Mouse (Mus musculus): Measurements from ENCODE around the gene Dennd2a. TPM values are rescaled to one million over a fixed set of nuclear protein-coding genes. Genes with fewer than 3 reads are reported as not detected.

The Dennd2a gene
- polyA plus RNA-seq, 1 experiment from 2014 or later, result 4.7 TPM

DNA sequence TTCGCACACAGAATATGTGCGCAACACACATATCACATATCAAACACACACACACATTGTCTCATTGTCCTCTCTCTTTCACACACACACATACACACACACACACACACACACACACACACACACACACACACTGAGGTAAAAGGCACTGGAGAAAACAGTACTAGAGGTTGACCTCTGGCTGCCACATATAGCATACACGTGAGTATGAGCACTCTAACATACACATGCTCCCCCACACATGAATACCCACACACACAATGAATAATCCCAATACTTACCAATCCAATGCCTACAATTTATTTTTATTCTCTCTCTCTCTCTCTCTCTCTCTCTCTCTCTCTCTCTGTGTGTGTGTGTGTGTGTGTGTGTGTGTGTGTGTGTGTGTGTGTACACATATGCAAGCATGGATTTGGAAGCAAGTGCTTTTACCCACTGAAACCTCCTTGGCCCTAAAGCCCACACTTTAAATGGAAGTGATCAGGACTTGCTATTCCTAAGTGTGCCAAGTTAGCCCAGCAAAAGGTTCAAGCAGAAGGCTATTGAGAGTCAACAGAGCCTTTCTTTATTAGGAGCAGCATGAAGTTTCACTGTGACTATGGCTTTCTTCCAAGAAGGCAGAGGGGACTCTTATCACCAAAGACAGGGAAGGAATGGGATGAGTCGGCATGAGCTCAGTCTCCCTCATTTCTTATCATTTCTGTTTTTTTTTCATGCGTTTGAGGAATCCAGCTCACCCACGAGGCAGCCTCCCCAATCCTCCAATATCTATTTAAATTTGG is 128.5 kb downstream of the Dennd2a start:
- no peaks in the 10 kb centered on the region for H3K36me3 ChIP-seq (ENCODE audit: control insufficient read depth, insufficient read depth, low read length)
- H3K4me2 ChIP-seq (replicated peaks; ENCODE audit: low read depth), result no peak overlapping the region
- H3K9ac ChIP-seq (ENCODE audit: low read length), result no peak overlapping the region
- H3K4me3 ChIP-seq (ENCODE audit: low read depth, low read length), result no peak overlapping the region
- ATAC-seq (ENCODE audit: low FRiP score, low TSS enrichment) (no peak), DNase-seq (ENCODE audit: low spot score) (no peak)
- WGBS, result 72% methylated on average over 6 of the region's 6 CpGs
- no peaks in the 10 kb centered on the region for H3K27me3 ChIP-seq (ENCODE audit: control insufficient read depth, insufficient read depth, low read length)
- no peaks in the 10 kb centered on the region for H3K4me1 ChIP-seq (replicated peaks; ENCODE audit: control insufficient read depth, insufficient read depth)
- TF ChIP-seq CTCF (IDR thresholded peaks at IDR 0.05; ENCODE audit: low read depth) (no peak), EP300 (optimal IDR thresholded peaks at IDR 0.05) (no peak)
- no peak overlapping the region for H3K27ac ChIP-seq (replicated peaks)
- H3K9me3 ChIP-seq (ENCODE audit: control insufficient read depth, low read length), result no peaks in the 10 kb centered on the region

DNA sequence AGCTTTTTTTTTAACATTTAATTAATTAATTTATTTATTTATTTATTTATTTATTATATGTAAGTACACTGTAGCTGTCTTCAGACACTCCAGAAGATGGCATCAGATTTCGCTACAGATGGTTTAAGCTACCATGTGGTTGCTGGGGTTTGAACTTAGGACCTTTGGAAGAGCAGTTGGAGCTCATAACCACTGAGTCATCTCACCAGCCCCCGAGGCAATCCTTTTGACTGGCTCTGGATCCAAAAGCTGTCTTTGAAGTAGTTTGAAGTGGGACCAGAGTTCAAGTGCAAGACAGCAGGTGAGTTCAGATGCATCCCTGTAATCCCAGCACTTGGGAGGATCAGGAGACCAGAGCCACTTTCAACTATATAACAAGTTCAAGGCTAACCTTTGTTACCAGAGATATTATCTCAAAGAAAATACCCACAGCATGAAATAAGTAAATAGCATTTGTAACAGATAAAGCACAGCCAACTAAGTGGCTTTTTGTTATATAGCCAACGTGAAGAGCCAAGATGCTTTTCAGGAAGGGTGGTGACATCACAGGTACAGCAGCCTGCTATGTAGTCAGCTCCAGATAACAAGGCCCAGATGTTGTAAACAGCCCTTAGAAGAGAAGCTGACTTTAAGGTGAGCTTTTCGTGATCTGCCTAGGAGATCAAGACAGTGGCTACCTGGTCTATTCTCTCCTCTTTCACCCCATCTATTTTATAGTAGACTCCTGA is 130.2 kb downstream of the Dennd2a start:
- H3K4me3 ChIP-seq (ENCODE audit: low read depth, low read length), result no peak overlapping the region
- H3K36me3 ChIP-seq (ENCODE audit: control insufficient read depth, insufficient read depth, low read length), result no peaks in the 10 kb centered on the region
- H3K4me1 ChIP-seq (replicated peaks; ENCODE audit: control insufficient read depth, insufficient read depth), result no peaks in the 10 kb centered on the region
- H3K9ac ChIP-seq (ENCODE audit: low read length), result no peak overlapping the region
- DNase-seq (ENCODE audit: low spot score) (no peak), ATAC-seq (ENCODE audit: low FRiP score, low TSS enrichment) (no peak)
- H3K4me2 ChIP-seq (replicated peaks; ENCODE audit: low read depth), result no peak overlapping the region
- H3K9me3 ChIP-seq (ENCODE audit: control insufficient read depth, low read length), result no peaks in the 10 kb centered on the region
- TF ChIP-seq CTCF (IDR thresholded peaks at IDR 0.05; ENCODE audit: low read depth), result no peak
- TF ChIP-seq EP300 (optimal IDR thresholded peaks at IDR 0.05), result no peak
- H3K27me3 ChIP-seq (ENCODE audit: control insufficient read depth, insufficient read depth, low read length), result no peaks in the 10 kb centered on the region
- WGBS, result 73% methylated on average over 4 of the region's 4 CpGs
- no peak overlapping the region for H3K27ac ChIP-seq (replicated peaks)

DNA sequence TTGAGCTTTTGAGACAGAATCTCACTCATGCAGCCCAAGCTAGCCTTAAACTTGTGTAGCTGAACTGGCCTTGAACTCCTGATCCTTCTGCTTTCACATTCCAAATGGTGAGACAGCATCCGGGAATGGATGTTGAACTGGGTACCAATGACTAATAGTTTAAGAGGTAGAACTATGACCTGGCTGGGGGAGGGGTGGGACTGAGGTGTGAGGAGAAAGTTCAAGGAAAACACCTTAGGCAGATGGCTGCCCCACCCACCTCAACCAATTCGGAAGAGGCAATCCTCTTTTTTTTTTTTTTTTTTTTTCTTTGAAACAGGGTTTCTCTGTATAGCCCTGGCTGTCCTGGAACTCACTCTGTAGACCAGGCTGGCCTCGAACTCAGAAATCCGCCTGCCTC is 130.9 kb downstream of the Dennd2a start:
- no peak for DNase-seq (ENCODE audit: low spot score)
- no peak for TF ChIP-seq CTCF (IDR thresholded peaks at IDR 0.05; ENCODE audit: low read depth)
- TF ChIP-seq EP300 (optimal IDR thresholded peaks at IDR 0.05), result no peak
- no peaks in the 10 kb centered on the region for H3K36me3 ChIP-seq (ENCODE audit: control insufficient read depth, insufficient read depth, low read length)
- H3K4me3 ChIP-seq (ENCODE audit: low read depth, low read length), result no peak overlapping the region
- WGBS, result 87% methylated on average over 4 of the region's 4 CpGs
- no peak overlapping the region for H3K9ac ChIP-seq (ENCODE audit: low read length)
- ATAC-seq (ENCODE audit: low FRiP score, low TSS enrichment), result no peak
- no peaks in the 10 kb centered on the region for H3K27me3 ChIP-seq (ENCODE audit: control insufficient read depth, insufficient read depth, low read length)
- H3K9me3 ChIP-seq (ENCODE audit: control insufficient read depth, low read length), result no peaks in the 10 kb centered on the region
- H3K4me2 ChIP-seq (replicated peaks; ENCODE audit: low read depth), result no peak overlapping the region
- H3K27ac ChIP-seq (replicated peaks), result no peak overlapping the region
- H3K4me1 ChIP-seq (replicated peaks; ENCODE audit: control insufficient read depth, insufficient read depth), result no peaks in the 10 kb centered on the region

DNA sequence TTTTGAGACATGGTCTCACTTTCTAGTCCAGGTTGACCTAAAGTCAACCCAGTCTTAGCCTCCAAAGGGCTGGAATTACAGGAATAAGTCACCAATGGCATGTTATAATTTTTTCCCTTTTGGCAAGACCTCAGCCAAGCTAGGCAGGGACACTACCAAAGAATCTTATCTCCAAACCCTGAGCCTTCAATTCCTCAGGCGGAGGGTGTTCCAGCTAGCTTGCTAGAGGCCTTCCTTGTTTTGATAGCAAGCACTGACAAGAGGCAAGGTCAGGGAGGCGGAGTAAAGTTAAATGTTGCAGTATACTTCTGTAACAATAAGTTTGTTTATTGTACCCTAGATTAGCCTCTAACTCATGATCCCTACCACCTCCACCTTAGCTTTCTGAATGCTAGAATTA is 132.5 kb downstream of the Dennd2a start:
- TF ChIP-seq EP300 (optimal IDR thresholded peaks at IDR 0.05) (no peak), CTCF (IDR thresholded peaks at IDR 0.05; ENCODE audit: low read depth) (no peak)
- H3K4me3 ChIP-seq (ENCODE audit: low read depth, low read length), result no peak overlapping the region
- no peaks in the 10 kb centered on the region for H3K4me1 ChIP-seq (replicated peaks; ENCODE audit: control insufficient read depth, insufficient read depth)
- H3K4me2 ChIP-seq (replicated peaks; ENCODE audit: low read depth), result no peak overlapping the region
- WGBS, result 78% methylated on average over 2 of the region's 2 CpGs
- no peaks in the 10 kb centered on the region for H3K36me3 ChIP-seq (ENCODE audit: control insufficient read depth, insufficient read depth, low read length)
- H3K9ac ChIP-seq (ENCODE audit: low read length), result no peak overlapping the region
- no peak overlapping the region for H3K27ac ChIP-seq (replicated peaks)
- DNase-seq (ENCODE audit: low spot score) (no peak), ATAC-seq (ENCODE audit: low FRiP score, low TSS enrichment) (no peak)
- H3K27me3 ChIP-seq (ENCODE audit: control insufficient read depth, insufficient read depth, low read length), result no peaks in the 10 kb centered on the region
- H3K9me3 ChIP-seq (ENCODE audit: control insufficient read depth, low read length), result no peaks in the 10 kb centered on the region

DNA sequence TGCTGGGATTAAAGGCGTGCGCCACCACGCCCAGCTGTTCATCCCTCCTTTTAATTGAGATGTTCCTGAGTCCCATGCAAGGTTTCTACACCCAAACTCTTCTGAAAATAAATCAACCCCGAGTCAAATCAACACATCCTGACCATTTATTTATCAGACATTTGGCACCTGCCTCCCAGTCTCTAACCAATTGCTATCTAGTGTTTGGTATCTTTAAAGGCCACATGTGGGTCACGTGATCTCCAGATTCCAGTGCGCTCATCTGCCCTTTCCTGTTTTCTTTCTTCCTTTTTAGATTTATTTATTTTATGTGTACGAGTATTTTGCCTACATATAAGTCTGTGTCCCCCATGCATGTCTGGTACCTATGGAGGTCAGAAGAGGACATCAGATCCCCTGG is 134.0 kb downstream of the Dennd2a start:
- 88% methylated on average over 7 of the region's 7 CpGs for WGBS
- Histone ChIP-seq H3K27ac (replicated peaks) (no peak overlapping the region), H3K27me3 (ENCODE audit: control insufficient read depth, insufficient read depth, low read length) (no peaks in the 10 kb centered on the region), H3K9me3 (ENCODE audit: control insufficient read depth, low read length) (no peaks in the 10 kb centered on the region), H3K36me3 (ENCODE audit: control insufficient read depth, insufficient read depth, low read length) (no peaks in the 10 kb centered on the region), H3K4me2 (replicated peaks; ENCODE audit: low read depth) (no peak overlapping the region), H3K4me3 (ENCODE audit: low read depth, low read length) (no peak overlapping the region), H3K4me1 (replicated peaks; ENCODE audit: control insufficient read depth, insufficient read depth) (no peaks in the 10 kb centered on the region), H3K9ac (ENCODE audit: low read length) (no peak overlapping the region)
- no peak for DNase-seq (ENCODE audit: low spot score)
- no peak for TF ChIP-seq EP300 (optimal IDR thresholded peaks at IDR 0.05)
- TF ChIP-seq CTCF (IDR thresholded peaks at IDR 0.05; ENCODE audit: low read depth), result no peak
- ATAC-seq (ENCODE audit: low FRiP score, low TSS enrichment), result no peak

DNA sequence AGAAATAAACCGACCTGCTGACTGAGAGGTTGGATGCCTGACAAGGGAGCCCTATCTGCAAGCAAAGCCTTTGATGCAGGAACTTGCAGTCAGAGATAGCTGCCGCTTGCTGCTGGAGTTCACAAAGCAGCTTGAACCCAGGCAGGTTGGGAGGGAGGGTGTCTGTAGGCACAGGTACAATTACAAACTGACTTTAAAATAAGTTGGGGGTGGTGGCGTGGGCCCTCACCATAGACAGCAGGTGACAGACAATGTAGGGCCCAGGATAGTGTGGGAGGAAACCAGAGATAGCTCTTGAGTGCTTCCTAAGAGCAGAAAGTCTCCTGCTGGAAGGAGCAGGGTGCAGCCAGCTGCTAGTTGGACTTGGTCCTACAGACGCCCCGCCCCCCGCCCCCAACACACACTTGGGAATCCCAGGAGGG is 134.5 kb downstream of the Dennd2a start:
- no peak for ATAC-seq (ENCODE audit: low FRiP score, low TSS enrichment)
- TF ChIP-seq CTCF (IDR thresholded peaks at IDR 0.05; ENCODE audit: low read depth) (no peak), EP300 (optimal IDR thresholded peaks at IDR 0.05) (no peak)
- no peak overlapping the region for H3K4me2 ChIP-seq (replicated peaks; ENCODE audit: low read depth)
- no peaks in the 10 kb centered on the region for H3K4me1 ChIP-seq (replicated peaks; ENCODE audit: control insufficient read depth, insufficient read depth)
- no peak overlapping the region for H3K4me3 ChIP-seq (ENCODE audit: low read depth, low read length)
- 47% methylated on average over 6 of the region's 6 CpGs for WGBS
- H3K27me3 ChIP-seq (ENCODE audit: control insufficient read depth, insufficient read depth, low read length), result no peaks in the 10 kb centered on the region
- H3K36me3 ChIP-seq (ENCODE audit: control insufficient read depth, insufficient read depth, low read length), result no peaks in the 10 kb centered on the region
- no peak overlapping the region for H3K27ac ChIP-seq (replicated peaks)
- H3K9me3 ChIP-seq (ENCODE audit: control insufficient read depth, low read length), result no peaks in the 10 kb centered on the region
- H3K9ac ChIP-seq (ENCODE audit: low read length), result no peak overlapping the region
- DNase-seq (ENCODE audit: low spot score), result no peak
